Mouse (Mus musculus): ENCODE data around the gene Tmem211. TPM values are rescaled to one million over a fixed set of nuclear protein-coding genes. Genes with fewer than 3 reads are reported as not detected.

Gene Tmem211
- total and polyA plus RNA-seq, 3 experiments: not detected

GRCm38 (mm10) chr5:113220383-113221146, 6.1 kb upstream of the Tmem211 start:
- DNase-seq (ENCODE audit: low read depth, low spot score): no peak
- TF ChIP-seq RAD21 (IDR thresholded peaks at IDR 0.05; ENCODE audit: low read depth, low read length): no peak
- no peak for TF ChIP-seq TBP (IDR thresholded peaks at IDR 0.05; ENCODE audit: low read depth, low read length)
- TF ChIP-seq MYB (IDR thresholded peaks at IDR 0.05; ENCODE audit: low read depth, low read length): no peak
- no peak for TF ChIP-seq SMC3 (IDR thresholded peaks at IDR 0.05; ENCODE audit: low read depth, low read length)
- no peak for TF ChIP-seq EP300 (IDR thresholded peaks at IDR 0.05; ENCODE audit: low read depth in 1 of 2, low read length in 2 of 2)
- TF ChIP-seq MAFK (IDR thresholded peaks at IDR 0.05; ENCODE audit: borderline replicate concordance, low read depth, low read length): no peak
- TF ChIP-seq ZC3H11A (IDR thresholded peaks at IDR 0.05; ENCODE audit: low read depth, low read length): no peak
- Histone ChIP-seq H3K4me3 (ENCODE audit: control insufficient read depth in 1 of 2, insufficient read depth in 1 of 2, low read depth in 2 of 2, low read length in 2 of 2) (no peak overlapping the region), H3K9me3 (replicated peaks; ENCODE audit: insufficient read depth, low read length) (no peaks in the 10 kb centered on the region), H3K27ac (ENCODE audit: control insufficient read depth, low read depth, low read length) (no peak overlapping the region), H3K79me2 (ENCODE audit: control insufficient read depth, insufficient read depth, low read length, poor library complexity) (no peaks in the 10 kb centered on the region), H3K36me3 (ENCODE audit: control insufficient read depth in 1 of 2, insufficient read depth in 2 of 2, low read length in 2 of 2) (no peaks in the 10 kb centered on the region), H3K9ac (ENCODE audit: control insufficient read depth, low read depth, low read length, poor library complexity, severe bottlenecking) (no peak overlapping the region), H3K27me3 (ENCODE audit: control insufficient read depth in 1 of 2, insufficient read depth in 2 of 2, low read length in 2 of 2) (no peaks in the 10 kb centered on the region), H3K4me1 (ENCODE audit: control insufficient read depth in 1 of 2, insufficient read depth in 2 of 2, low read length in 2 of 2) (no peaks in the 10 kb centered on the region)

GRCm38 (mm10) chr5:113221147-113221865, 5.4 kb upstream of the Tmem211 start, which contains the start of gene 2900026A02Rik:
TSS of gene 2900026A02Rik (minus strand) at chr5:113221236.
- H3K9ac ChIP-seq (ENCODE audit: control insufficient read depth, low read depth, low read length, poor library complexity, severe bottlenecking): no peak within 1 kb of the TSS
- no peaks in the 10 kb centered on the region for H3K79me2 ChIP-seq (ENCODE audit: control insufficient read depth, insufficient read depth, low read length, poor library complexity)
- H3K4me1 ChIP-seq (ENCODE audit: control insufficient read depth in 1 of 2, insufficient read depth in 2 of 2, low read length in 2 of 2): no peaks in the 10 kb centered on the region
- no peaks in the 10 kb centered on the region for H3K36me3 ChIP-seq (ENCODE audit: control insufficient read depth in 1 of 2, insufficient read depth in 2 of 2, low read length in 2 of 2)
- H3K9me3 ChIP-seq (replicated peaks; ENCODE audit: insufficient read depth, low read length): no peaks in the 10 kb centered on the region
- H3K4me3 ChIP-seq (ENCODE audit: control insufficient read depth in 1 of 2, insufficient read depth in 1 of 2, low read depth in 2 of 2, low read length in 2 of 2): no peak within 1 kb of the TSS
- DNase-seq (ENCODE audit: low read depth, low spot score): no peak
- no peak within 1 kb of the TSS for H3K27ac ChIP-seq (ENCODE audit: control insufficient read depth, low read depth, low read length)
- no peaks in the 10 kb centered on the region for H3K27me3 ChIP-seq (ENCODE audit: control insufficient read depth in 1 of 2, insufficient read depth in 2 of 2, low read length in 2 of 2)
- no peak for TF ChIP-seq CTCF (IDR thresholded peaks at IDR 0.05 in 2 of 3, conservative IDR thresholded peaks at IDR 0.05 in 1 of 3; ENCODE audit: control insufficient read depth in 1 of 3, insufficient read depth in 1 of 3, low read depth in 2 of 3, low read length in 3 of 3, poor library complexity in 1 of 3, severe bottlenecking in 1 of 3)
- TF ChIP-seq NRF1 (IDR thresholded peaks at IDR 0.05; ENCODE audit: insufficient read depth, low read depth, low read length, poor library complexity, severe bottlenecking): no peak
- no peak for TF ChIP-seq RCOR1 (IDR thresholded peaks at IDR 0.05; ENCODE audit: low read depth, low read length)
- TF ChIP-seq HCFC1 (IDR thresholded peaks at IDR 0.05; ENCODE audit: low read depth, low read length): no peak
- TF ChIP-seq SIN3A (IDR thresholded peaks at IDR 0.05; ENCODE audit: low read length): no peak
- no peak for TF ChIP-seq POLR2AphosphoS2 (IDR thresholded peaks at IDR 0.05; ENCODE audit: low read length)
- no peak for TF ChIP-seq CHD2 (IDR thresholded peaks at IDR 0.05; ENCODE audit: low read length)
- TF ChIP-seq ETS1 (IDR thresholded peaks at IDR 0.05; ENCODE audit: low read depth, low read length): no peak
- no peak for TF ChIP-seq UBTF (IDR thresholded peaks at IDR 0.05; ENCODE audit: borderline replicate concordance, insufficient read depth, low read depth, low read length)
- TF ChIP-seq RAD21 (IDR thresholded peaks at IDR 0.05; ENCODE audit: low read depth, low read length): no peak
- TF ChIP-seq ZNF384 (IDR thresholded peaks at IDR 0.05; ENCODE audit: low read depth, low read length): no peak
- TF ChIP-seq MAFK (IDR thresholded peaks at IDR 0.05; ENCODE audit: borderline replicate concordance, low read depth, low read length): no peak
- no peak for TF ChIP-seq POLR2AphosphoS5 (IDR thresholded peaks at IDR 0.05; ENCODE audit: borderline replicate concordance, low read depth, low read length)
- TF ChIP-seq GABPA (IDR thresholded peaks at IDR 0.05; ENCODE audit: low read depth, low read length): no peak

Data from MEL (cell line).